Mouse (Mus musculus) layer of hippocampus, postnatal 25 days (tissue): ENCODE data around the gene Zbtb48. TPM values are rescaled to one million over a fixed set of nuclear protein-coding genes. Genes with fewer than 3 reads are reported as not detected.

Experiments
- DNase-seq, 2 experiments: peaks; one replicate each; pipeline ENCODE4 v3.0.0; 2022; ENCODE audit warnings: mixed read lengths in 2 of 2, low spot score in 1 of 2; ENCODE audit errors: extremely low spot score in 1 of 2
- total RNA-seq, 2 experiments: library from RNA; stranded (reverse); gene quantifications; 2 replicates each; pipeline ENCODE4 v1.2.3; 2021

Zbtb48 gene
- total RNA-seq, 2 experiments from 2014 or later: 11.0 to 15.8 TPM

DNA sequence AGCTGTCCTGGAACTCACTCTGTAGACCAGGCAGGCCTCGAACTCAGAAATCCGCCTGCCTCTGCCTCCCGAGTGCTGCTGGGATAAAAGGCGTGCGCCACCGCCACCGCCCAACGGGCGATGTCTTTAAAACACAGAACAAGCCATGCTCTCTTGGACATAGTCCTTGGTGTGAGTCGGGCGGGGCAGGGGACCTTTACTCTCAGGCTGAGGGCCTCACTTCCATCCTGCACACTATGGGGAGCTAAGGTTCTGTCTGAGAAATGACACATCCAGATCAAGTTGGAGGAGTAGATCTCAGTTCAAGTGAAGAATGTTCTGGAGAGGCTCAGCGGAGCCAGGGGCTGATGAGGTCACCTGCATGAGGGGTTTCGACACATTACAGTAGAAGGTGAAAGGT is 5.5 kb upstream of the Zbtb48 start:
- no peak for DNase-seq

DNA sequence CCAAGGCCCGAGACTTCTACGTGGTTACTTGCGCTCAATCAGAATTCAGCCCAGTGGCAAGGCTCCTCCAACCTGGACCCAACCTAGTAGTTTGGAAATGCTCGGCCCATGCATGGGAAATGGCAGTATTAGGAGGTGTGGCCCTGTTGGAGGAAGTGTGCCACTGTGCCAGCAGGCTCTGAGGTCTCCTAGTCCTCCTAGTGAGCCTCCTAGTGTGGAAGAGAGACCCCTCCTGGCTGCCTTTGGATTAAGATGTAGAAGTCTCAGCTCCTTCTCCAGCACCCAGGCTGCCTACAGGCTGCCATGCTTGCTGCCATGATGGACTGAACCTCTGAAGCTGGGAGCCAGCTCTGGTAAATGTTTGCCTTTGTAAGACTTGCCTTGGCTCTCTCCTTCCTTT is 2.5 kb upstream of the Zbtb48 start:
- DNase-seq: no peak

DNA sequence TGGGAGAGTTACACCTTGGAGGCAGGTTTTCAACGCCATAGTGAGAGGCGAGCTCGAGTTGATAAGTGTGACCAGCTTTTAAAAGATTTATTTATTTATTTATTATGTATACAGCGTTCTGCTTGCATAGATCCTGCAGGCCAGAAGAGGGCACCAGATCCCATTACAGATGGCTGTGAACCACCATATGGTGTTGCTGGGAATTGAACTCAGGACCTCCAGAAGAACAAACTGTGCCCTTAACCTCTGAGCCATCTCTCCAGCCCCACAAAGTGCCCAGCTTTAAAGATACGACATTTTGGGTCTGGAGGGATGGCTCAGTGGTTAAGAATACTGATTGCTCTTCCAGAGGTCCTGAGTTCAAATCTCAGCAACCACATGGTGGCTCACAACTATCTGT is 1.6 kb upstream of the Zbtb48 start:
- no peak for DNase-seq

DNA sequence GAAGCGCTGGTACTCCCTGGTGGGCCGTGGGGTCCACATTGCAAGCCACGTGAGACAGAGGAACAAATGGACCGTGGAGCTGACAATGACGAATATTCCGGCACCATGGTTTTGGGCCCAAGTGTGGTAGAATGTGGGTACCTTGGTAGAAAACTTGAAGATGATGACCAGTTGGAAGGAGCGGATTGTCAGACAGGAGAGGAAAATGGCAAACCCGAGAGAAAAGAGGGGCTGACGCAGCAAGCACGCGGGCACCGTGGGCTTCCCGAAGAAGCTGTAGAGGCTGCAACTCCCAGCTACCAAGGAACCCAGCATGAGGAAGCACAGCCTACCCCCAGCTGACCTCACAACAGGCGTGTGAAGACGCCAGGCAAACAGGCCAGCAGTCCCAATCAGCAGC is 985 bp upstream of the Zbtb48 start:
- no peak for DNase-seq

DNA sequence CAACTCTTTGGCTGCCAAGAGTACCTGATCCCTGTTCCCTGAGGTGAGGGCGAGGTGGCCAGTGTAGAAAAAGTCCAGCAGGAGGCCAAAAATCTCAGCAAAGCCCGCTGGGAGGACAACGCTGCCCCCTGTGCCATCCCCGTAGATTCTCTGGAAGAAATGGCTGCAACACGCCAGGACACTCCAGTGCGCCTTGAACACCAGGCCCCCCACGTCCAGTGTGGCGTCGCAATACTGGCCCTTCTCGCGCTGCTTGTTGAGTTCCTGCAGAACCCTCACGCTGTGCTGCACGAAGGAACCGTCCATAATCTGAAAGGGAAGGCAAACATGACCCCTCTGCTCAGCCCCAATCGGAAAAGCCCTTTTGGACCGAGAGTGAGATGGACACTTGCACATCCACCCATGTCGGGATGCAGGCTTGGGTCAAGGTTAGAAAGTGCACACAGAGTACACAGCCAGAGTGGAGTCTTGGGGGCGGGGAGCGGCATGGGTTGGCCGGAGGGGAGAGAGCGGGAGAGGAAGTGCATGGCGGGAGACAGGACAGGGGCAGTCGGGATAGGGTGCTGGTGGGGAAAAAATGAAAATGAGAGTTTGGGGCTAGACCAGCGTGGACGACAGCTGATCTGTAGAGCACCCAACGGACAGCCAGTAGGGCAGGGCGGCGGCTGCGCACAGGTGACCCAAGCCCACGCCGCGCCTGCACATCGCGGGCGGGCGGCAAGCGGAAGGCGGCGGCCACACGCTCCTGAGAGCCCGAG is 541 bp downstream of the Zbtb48 start:
- DNase-seq: no peak

DNA sequence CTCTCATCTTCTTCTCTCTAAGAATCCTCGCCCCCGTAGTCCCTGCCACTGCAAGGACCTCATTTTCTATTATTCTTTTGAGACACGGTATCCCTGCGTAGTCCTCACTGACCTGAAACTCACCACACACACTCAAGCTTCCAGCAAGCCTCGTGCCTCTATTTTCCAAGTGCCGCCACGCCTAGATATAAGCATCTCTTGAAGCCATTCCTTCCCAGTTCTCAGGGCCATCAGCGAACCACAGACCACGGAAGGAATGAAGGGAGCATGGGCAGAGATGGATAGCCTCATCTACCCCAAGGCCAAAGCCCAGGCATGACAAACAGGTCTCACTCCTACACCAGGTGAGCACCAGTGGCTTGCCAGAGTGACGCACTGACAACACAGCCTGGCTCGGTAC is 2.9 kb downstream of the Zbtb48 start:
- no peak for DNase-seq

DNA sequence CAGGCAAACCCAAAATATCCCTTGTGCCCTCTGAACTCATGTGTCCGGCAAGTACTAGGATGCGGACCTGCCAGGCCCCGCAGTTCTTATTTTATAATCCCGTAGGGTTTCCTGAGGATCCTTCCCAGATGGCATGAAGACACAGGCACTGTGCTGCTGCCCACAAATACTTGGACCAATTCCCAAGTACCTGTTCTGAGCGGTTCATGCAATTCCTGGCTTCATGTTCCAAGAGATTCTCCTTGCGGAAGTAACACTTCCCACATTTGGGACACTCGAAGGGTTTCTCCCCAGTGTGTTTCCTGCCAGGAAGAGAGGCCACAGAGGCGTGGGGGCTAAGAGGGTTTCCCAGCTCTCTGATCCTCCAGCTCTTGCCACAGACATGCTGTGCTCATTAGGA is 5.0 kb downstream of the Zbtb48 start:
- DNase-seq: no peak

DNA sequence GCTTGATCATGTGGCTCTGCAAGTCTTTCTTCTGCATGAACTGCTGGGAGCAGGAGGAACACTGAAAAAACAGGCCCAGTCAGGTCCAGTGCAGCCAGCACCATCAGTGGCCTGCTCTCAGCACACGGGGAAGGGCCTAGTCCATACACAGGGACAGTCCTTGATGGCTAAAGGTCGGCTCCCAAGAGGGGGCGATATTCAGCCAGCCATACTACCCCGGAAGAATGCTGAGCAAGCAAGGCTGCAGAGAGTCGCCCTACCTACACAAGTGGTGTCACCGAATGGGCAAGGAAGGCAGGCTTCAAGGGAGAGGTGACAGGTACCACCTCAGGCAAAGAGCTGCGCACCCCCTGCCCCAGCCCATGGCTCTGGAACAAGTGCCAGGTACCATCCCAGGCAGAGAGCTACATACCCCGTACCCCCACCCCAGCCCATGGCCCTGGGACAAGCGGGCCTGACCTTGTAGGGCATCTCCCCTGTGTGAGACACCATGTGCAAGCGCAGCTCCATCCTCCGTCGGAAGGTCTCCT is 5.8 kb downstream of the Zbtb48 start:
- no peak for DNase-seq

DNA sequence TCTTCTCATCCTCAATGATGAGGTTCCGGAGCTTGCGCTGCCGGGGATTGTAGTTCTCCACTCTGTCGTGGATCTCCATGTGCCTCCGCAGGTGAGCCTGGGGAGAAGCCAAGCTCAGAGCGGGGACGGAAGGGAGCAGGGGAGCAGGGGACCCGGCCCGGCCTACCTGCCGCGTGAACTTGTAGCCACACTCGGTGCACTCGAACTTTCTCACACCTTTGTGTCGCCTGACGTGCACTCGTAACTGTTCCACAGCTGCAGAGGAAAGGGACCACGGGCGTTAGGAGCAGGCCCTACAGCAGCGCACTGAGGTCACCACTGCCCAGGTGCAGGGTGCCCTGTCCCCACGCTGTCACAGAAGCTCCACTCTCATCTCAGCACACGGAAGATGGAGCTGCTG is 7.4 kb downstream of the Zbtb48 start:
- no peak for DNase-seq

DNA sequence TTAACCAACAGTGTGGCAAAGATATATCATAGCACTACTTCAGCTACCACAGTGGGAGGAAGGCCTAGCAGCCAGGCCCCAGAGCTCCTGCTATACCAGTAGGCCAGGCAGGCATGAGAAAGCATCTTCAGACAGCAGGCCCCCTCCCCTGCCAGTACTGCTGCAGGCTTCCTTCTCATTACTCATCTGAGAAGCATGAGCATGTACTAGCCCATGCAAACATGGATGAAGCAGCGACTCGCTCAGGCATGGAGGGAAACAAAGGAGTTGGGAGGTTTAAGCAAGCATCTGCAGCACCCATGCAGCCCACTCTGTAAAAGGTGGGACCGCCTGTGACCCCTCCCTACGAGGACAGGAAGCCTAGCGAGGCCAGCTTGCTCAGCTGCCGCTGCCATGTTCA is 8.4 kb downstream of the Zbtb48 start:
- DNase-seq: no peak

DNA sequence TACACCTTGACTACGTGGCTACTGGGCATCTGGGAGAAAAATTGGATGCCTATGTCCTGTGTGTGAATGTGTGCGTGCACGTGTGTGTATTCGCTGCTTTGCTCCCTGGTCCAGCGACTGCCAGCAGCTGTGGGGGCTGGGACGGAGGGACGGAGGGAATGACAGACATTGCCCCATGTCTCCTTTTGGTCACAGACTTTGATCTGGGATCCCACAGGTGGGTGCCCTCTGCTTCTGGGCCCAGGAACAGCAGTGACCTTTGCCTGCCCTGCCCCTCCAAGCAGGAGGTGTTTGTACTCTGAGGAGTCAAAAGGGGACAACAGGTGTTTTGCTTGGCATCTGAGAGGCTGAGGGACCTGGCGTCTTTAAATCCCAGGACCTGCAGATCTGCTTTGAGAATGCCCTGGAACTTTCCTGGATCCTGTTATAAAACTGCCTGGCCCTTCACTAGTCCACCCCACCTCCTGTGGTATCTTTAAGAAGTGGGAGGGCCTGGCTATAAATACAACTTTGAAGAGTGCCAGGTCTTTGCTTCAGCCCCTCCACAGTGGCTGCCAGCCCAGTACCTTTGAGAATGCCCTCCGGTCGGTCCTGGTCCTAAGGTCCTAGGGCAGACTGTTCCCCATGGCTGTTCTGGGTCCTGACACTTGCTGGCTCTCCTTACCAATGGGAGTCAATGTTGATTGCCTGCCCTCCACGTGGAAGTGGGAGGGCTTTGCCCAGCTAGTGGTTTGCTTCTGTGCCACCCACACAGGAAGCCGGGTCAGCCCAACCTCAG is 14.2 kb downstream of the Zbtb48 start:
- DNase-seq: no peak

DNA sequence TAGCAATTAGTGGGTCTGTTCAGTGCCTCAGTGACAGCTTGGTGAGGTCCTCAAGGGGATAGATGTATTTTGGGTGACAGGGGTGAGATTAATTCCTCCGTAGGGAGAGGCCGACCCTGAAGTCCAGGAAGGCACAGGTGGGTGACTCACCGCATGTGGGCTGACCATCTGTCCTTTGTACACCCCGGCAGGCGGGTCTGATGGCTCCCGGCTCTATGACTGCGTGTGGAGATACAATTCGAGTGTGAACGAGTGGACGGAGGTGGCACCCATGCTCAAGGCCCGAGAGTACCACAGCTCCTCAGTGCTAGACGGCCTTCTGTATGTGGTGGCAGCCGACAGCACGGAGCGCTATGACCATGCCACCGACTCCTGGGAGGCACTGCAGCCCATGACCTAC is 15.4 kb downstream of the Zbtb48 start:
- DNase-seq: no peak

DNA sequence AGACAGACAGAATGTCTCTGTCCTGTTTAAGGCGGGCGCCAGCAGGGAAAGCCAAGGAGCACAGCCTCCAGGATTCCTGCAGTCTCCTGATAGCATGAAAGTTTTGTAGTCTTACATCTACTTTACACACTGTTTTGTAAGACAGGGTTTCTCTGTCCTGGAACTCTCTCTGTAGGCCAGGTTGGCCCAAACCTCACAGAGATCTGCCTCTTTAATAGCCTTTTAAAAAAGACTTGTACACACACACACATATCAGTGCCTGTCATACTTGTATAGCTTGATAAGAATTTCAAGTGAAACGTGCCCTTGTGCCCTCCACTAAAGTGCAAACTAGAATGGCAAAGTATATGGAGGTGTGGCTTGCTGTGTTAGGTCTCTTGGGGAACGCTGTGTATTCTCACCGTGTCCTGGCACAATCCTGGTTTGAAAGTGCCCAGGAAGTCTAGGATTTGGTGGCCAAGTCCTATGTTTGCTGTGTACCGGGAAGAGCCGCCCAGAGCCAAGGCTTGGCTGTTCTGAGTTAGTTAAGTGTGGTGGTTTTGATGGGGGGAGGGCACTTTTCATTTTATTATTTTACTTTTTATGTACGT is 16.2 kb downstream of the Zbtb48 start:
- no peak for DNase-seq

DNA sequence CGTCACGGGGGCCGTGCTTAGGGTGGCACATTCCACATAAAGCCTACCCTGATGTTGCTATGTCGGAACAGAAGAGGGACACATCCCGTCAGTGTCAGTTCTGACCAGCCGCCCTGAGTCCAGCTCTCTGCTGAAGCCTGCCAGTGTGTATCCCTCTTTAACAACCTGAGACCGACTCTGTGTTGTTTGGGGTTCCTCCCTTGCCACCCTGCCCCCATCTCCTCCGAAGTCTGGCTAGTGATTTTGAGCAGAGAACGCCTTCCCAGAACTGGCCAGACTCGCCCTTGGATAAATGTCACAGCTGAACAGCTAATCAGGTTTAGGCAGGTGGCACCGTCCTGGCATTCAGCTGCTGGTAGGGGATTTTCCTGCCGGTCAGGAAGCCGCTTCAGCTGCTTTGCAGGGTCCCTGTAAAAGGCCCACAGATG is 16.8 kb downstream of the Zbtb48 start:
- no peak for DNase-seq

DNA sequence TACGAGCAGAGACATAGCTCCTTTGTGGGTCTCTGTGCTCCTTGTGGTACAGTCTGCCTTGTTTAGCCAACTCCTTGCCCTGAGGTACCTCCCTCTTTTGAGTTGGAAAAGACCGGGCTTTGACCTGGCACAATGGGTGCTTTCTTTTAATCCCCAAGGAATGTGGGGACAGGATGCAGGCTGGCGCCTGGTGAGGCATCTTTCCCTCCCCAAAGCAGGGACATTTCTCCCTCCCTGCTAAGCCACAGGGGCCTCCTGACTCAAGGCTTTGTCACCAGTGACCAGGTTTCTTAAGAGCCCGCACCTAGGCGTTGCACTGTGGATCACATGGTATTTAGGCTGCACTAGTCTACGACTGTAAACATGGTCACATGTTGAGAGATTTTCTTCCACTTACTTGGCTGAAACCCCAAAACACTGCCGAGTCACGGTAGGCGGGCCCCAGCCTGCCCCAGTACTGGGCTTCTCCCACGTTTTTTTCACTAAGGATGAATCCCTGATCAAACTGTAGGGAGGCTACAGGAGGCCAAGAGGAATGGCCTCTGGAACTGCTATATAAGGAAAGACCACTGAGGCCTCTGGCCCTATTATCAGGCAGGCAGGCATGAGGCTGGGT is 17.3 kb downstream of the Zbtb48 start:
- no peak for DNase-seq

DNA sequence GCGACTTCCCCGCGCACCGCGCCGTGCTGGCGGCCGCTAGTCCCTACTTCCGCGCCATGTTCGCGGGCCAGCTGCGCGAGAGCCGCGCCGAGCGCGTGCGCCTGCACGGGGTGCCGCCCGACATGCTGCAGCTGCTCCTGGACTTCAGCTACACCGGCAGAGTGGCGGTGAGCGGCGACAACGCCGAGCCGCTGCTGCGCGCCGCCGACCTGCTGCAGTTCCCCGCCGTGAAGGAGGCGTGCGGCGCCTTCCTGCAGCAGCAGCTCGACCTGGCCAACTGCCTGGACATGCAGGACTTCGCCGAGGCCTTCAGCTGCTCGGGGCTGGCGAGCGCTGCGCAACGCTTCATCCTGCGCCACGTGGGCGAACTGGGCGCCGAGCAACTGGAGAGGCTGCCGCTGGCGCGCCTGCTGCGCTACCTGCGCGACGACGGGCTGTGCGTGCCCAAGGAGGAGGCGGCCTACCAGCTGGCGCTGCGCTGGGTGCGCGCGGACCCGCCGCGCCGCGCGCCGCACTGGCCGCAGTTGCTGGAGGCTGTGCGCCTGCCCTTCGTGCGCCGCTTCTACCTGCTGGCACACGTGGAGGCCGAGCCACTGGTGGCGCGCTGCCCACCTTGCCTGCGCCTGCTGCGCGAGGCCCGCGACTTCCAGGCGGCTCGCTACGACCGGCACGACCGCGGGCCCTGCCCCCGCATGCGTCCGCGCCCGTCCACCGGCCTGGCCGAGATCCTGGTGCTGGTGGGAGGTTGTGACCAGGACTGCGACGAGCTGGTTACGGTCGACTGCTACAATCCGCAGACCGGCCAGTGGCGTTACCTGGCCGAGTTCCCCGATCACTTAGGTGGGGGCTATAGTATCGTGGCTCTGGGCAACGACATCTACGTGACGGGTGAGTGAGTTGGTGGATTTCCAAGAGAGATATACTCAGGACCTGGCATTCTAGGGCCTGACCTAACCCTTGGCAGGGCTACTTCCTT is 18.1 kb downstream of the Zbtb48 start:
- peak; percentile 49 to 65 for DNase-seq

DNA sequence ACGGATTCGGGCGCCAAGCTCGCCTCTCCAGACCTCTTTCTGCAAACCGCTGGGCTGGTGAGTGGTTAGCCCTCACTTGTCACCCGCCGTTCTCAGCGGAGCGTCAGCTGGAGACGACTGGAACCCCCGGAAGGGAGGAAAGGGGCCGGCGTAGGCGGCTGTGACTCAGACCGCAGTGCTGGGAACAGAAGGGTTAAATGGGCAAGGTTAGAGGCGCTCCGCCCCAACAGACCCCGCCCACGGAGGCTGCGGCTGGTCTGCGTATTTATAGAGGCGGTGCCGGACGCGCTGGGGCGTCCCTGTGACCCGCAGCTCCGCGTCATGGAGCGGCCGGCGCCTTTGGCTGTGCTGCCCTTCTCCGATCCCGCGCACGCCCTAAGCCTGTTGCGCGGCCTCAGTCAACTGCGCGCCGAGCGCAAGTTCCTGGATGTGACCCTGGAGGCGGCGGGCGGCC is 18.8 kb downstream of the Zbtb48 start, which contains the start of gene Klhl21:
Klhl21 (plus strand) TSS at position 182 of the 454 bp plus-strand sequence.
- DNase-seq: peak; percentile 82 to 87

DNA sequence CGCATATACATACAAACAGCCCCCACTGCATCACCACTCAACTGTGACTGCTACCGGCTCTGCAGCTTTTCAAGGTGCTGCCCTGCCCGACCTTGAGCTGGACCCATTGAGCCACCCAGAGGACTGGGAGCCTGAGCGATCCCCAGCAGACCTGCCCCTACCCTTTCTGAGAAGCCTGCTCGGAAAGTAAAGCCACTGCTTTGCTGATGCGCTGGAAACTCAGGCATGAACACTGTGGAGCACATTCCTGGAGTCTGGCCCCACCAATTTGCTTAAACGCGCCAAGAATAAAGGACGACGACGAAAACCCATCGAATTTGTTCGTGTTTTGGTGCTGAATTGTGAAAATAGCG is 19.3 kb downstream of the Zbtb48 start:
- no peak for DNase-seq

DNA sequence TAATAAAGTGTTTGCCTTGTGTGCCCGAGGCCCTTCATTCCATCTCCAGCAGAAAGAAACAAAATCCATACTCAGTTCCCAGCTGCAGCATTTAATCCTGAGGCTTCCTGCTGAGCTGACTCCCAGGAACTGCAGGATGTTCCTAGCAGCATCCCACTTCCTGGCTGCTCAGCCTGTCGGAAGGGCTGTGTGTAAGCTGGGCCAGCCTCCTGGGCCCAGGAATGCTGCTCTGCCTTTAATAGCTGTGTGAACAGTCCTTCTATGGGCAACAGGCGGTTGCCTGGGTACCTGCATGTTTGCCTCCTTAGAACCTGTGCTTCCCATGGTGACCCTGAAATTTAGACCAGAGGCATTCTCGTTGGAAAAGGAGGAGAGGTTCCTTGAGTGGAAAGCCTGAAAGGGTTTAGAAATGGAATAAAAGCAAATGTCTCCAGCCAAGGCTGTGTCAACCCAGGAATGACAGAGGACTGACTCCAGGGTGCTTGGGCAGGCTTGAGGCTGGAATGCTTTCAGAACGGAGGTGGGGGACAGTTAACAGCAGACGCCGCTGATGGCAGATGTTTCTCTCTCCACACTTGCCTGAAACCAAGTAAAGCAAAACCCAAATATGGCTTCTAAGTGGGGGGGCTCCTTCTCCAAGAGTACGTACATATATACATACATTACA is 19.9 kb downstream of the Zbtb48 start:
- no peak for DNase-seq
